Mouse (Mus musculus): ENCODE results near the gene Onecut3.

Onecut3 gene

GRCm38 (mm10) chr10:80494732-80495131 is at the start of gene Onecut3:
TSS of gene Onecut3 (plus strand) at chr10:80494835.
- peak; percentile 72 for DNase-seq

GRCm38 (mm10) chr10:80445052-80445451 is 49.6 kb upstream of the Onecut3 start:
- DNase-seq: no peak

GRCm38 (mm10) chr10:80445898-80446601 is 48.6 kb upstream of the Onecut3 start:
- DNase-seq: peak; percentile 87

GRCm38 (mm10) chr10:80450599-80450998 is 44.0 kb upstream of the Onecut3 start:
- DNase-seq: no peak

GRCm38 (mm10) chr10:80453601-80454000 is 41.0 kb upstream of the Onecut3 start:
- DNase-seq: no peak

- no peak for DNase-seq
These were observed 39.9 kb upstream of the Onecut3 start for GRCm38 (mm10) chr10:80454781-80455180.

- no peak for DNase-seq
These were observed 38.9 kb upstream of the Onecut3 start for GRCm38 (mm10) chr10:80455697-80456096.

- no peak for DNase-seq
These were observed 35.4 kb upstream of the Onecut3 start for GRCm38 (mm10) chr10:80459236-80459635.

GRCm38 (mm10) chr10:80459671-80460070 is 35.0 kb upstream of the Onecut3 start:
- no peak for DNase-seq

- no peak for DNase-seq
These were observed 34.3 kb upstream of the Onecut3 start for GRCm38 (mm10) chr10:80460324-80460723.

- DNase-seq: no peak
These were observed 33.3 kb upstream of the Onecut3 start for GRCm38 (mm10) chr10:80461346-80461745.

GRCm38 (mm10) chr10:80464381-80465035 is 30.1 kb upstream of the Onecut3 start:
- no peak for DNase-seq

- DNase-seq: no peak
These were observed 29.6 kb upstream of the Onecut3 start for GRCm38 (mm10) chr10:80465066-80465465.

- DNase-seq: peak; percentile 90
These were observed 19.2 kb upstream of the Onecut3 start for GRCm38 (mm10) chr10:80475290-80475959.

GRCm38 (mm10) chr10:80478531-80478930 is 16.1 kb upstream of the Onecut3 start:
- no peak for DNase-seq

GRCm38 (mm10) chr10:80481002-80481401 is 13.6 kb upstream of the Onecut3 start:
- peak; percentile 69 for DNase-seq

GRCm38 (mm10) chr10:80486862-80487379 is 7.7 kb upstream of the Onecut3 start:
- DNase-seq: peak; percentile 50

GRCm38 (mm10) chr10:80490051-80490450 is 4.6 kb upstream of the Onecut3 start:
- DNase-seq: no peak

GRCm38 (mm10) chr10:80495901-80496300 is 1.3 kb downstream of the Onecut3 start:
- no peak for DNase-seq

GRCm38 (mm10) chr10:80496421-80496820 is 1.8 kb downstream of the Onecut3 start:
- DNase-seq: no peak

GRCm38 (mm10) chr10:80502291-80502690 is 7.7 kb downstream of the Onecut3 start:
- no peak for DNase-seq

GRCm38 (mm10) chr10:80502819-80503314 is 8.2 kb downstream of the Onecut3 start:
- no peak for DNase-seq

- no peak for DNase-seq
These were observed 9.1 kb downstream of the Onecut3 start for GRCm38 (mm10) chr10:80503599-80504220.

Data from thymus, postnatal 14 days (tissue).